Mouse (Mus musculus): ENCODE data around the gene Tph1. TPM values are rescaled to one million over a fixed set of nuclear protein-coding genes. Genes with fewer than 3 reads are reported as not detected.

Tph1 gene
- polyA plus RNA-seq, 1 experiment = 0.77 TPM

DNA sequence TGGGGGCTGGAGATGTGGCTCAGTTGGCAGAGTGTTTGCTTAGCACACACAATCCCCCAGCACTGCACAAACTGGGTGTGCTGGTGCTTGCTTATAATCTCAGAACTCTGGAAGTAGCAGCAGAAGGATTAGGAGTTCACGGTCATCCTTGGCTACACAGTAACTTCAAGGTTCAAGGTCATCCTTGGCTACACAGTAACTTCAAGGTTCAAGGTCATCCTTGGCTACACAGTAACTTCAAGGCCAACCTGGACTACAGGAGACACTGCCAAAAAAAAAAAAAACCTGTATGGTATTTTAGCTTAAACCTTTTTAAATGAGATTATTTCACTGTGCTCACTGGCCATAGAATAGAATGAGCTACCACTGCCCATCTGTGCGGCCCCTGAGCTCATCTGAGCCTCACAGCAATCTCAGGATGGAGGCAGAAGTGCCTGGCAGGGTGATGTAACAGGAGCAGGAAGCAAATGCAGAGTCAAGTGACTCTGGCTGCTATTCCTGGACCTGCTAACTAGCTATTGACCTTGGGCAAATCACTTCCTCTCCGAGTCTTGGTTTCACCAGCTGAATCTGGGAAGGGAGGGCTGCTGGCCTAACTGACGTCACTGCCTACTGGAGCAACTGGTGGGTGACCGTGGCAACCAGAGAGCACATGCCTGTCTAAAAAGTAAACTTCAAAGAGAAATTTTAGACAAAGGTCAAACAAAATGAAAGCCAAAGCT lies 56.9 kb downstream of the Tph1 start:
- Histone ChIP-seq H3K4me3 (ENCODE audit: control insufficient read depth, insufficient read depth, low read length) (no peak overlapping the region), H3K4me1 (replicated peaks; ENCODE audit: control insufficient read depth, insufficient read depth, low read length) (no peaks in the 10 kb centered on the region), H3K27me3 (ENCODE audit: control insufficient read depth, insufficient read depth, low read length) (no peaks in the 10 kb centered on the region), H3K36me3 (ENCODE audit: control insufficient read depth, insufficient read depth, low read length) (no peaks in the 10 kb centered on the region), H3K27ac (ENCODE audit: control insufficient read depth, insufficient read depth, low read length) (no peak overlapping the region)
- no peak for DNase-seq
- TF ChIP-seq POLR2A (IDR thresholded peaks at IDR 0.05; ENCODE audit: control insufficient read depth, extremely low read depth, insufficient read depth, low read length, poor library complexity) (no peak), CTCF (IDR thresholded peaks at IDR 0.05; ENCODE audit: borderline replicate concordance, control insufficient read depth, extremely low read depth, insufficient read depth, low read length, poor library complexity) (no peak)
- WGBS = 73% methylated on average over 5 of the region's 5 CpGs

GRCm38 (mm10) chr7:46614263-46614662 lies 58.1 kb downstream of the Tph1 start:
- H3K27ac ChIP-seq (ENCODE audit: control insufficient read depth, insufficient read depth, low read length) = no peak overlapping the region
- no peak overlapping the region for H3K4me3 ChIP-seq (ENCODE audit: control insufficient read depth, insufficient read depth, low read length)
- WGBS = 97% methylated on average over 12 of the region's 12 CpGs
- TF ChIP-seq POLR2A (IDR thresholded peaks at IDR 0.05; ENCODE audit: control insufficient read depth, extremely low read depth, insufficient read depth, low read length, poor library complexity) (no peak), CTCF (IDR thresholded peaks at IDR 0.05; ENCODE audit: borderline replicate concordance, control insufficient read depth, extremely low read depth, insufficient read depth, low read length, poor library complexity) (no peak)
- no peaks in the 10 kb centered on the region for H3K27me3 ChIP-seq (ENCODE audit: control insufficient read depth, insufficient read depth, low read length)
- no peak for DNase-seq
- H3K36me3 ChIP-seq (ENCODE audit: control insufficient read depth, insufficient read depth, low read length) = no peaks in the 10 kb centered on the region
- H3K4me1 ChIP-seq (replicated peaks; ENCODE audit: control insufficient read depth, insufficient read depth, low read length) = no peaks in the 10 kb centered on the region

- TF ChIP-seq POLR2A (IDR thresholded peaks at IDR 0.05; ENCODE audit: control insufficient read depth, extremely low read depth, insufficient read depth, low read length, poor library complexity) (no peak), CTCF (IDR thresholded peaks at IDR 0.05; ENCODE audit: borderline replicate concordance, control insufficient read depth, extremely low read depth, insufficient read depth, low read length, poor library complexity) (no peak)
- H3K36me3 ChIP-seq (ENCODE audit: control insufficient read depth, insufficient read depth, low read length) = no peaks in the 10 kb centered on the region
- H3K4me3 ChIP-seq (ENCODE audit: control insufficient read depth, insufficient read depth, low read length) = no peak overlapping the region
- no peaks in the 10 kb centered on the region for H3K4me1 ChIP-seq (replicated peaks; ENCODE audit: control insufficient read depth, insufficient read depth, low read length)
- WGBS = 97% methylated on average over 10 of the region's 10 CpGs
- no peak for DNase-seq
- H3K27me3 ChIP-seq (ENCODE audit: control insufficient read depth, insufficient read depth, low read length) = no peaks in the 10 kb centered on the region
- no peak overlapping the region for H3K27ac ChIP-seq (ENCODE audit: control insufficient read depth, insufficient read depth, low read length)
These were observed 59.2 kb downstream of the Tph1 start for GRCm38 (mm10) chr7:46613091-46613490.

DNA sequence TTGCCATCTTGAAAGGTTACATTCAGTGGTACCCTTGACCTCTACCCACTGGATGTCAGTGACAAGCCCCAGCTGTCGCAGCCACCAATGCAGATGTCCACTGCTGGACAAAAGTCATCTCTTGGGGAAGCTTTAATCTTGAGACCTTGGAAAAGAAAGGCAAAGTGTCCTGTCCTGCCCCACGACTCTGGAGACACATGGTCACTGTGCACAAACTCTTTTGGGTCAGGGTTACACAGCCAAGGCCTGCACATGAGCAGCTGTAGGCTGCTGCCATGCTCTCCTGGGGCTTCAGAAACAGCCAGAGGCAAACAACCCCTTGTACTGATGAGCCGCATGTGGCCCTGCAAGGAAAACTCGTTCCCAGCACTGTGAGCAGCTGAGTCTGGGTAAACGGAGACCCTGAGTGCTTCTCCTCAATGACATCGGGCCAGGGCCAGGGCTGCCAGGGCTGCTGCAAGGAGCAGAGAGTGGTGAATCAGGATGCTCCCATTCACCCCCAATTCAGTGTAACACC lies 59.9 kb downstream of the Tph1 start:
- 94% methylated on average over 6 of the region's 6 CpGs for WGBS
- no peak overlapping the region for H3K27ac ChIP-seq (ENCODE audit: control insufficient read depth, insufficient read depth, low read length)
- DNase-seq = no peak
- H3K27me3 ChIP-seq (ENCODE audit: control insufficient read depth, insufficient read depth, low read length) = no peaks in the 10 kb centered on the region
- no peak for TF ChIP-seq CTCF (IDR thresholded peaks at IDR 0.05; ENCODE audit: borderline replicate concordance, control insufficient read depth, extremely low read depth, insufficient read depth, low read length, poor library complexity)
- no peak for TF ChIP-seq POLR2A (IDR thresholded peaks at IDR 0.05; ENCODE audit: control insufficient read depth, extremely low read depth, insufficient read depth, low read length, poor library complexity)
- H3K4me3 ChIP-seq (ENCODE audit: control insufficient read depth, insufficient read depth, low read length) = no peak overlapping the region
- no peaks in the 10 kb centered on the region for H3K36me3 ChIP-seq (ENCODE audit: control insufficient read depth, insufficient read depth, low read length)
- H3K4me1 ChIP-seq (replicated peaks; ENCODE audit: control insufficient read depth, insufficient read depth, low read length) = peaks cover 2% of the 10 kb centered on the region

DNA sequence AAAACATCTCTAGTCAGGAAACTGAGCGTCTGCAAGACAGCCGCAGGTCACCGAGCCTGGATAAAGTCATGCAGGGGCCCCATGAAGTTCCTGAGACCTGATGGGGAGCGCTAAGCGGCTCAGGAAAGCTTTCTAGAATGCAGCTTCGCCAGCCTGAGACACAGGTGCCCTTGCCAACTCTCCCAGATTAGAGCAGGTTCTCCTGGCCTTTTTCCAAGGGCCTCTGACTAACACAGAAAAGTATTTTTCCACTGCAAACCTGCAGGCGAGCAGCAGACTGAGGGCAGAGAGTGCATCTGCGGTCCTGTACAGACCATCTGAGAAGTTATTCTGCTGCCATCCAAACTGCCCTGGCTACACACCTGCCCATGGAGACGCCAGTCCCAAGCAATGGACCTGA lies 60.4 kb downstream of the Tph1 start:
- Histone ChIP-seq H3K4me1 (replicated peaks; ENCODE audit: control insufficient read depth, insufficient read depth, low read length) (peaks cover 4% of the 10 kb centered on the region), H3K27ac (ENCODE audit: control insufficient read depth, insufficient read depth, low read length) (no peak overlapping the region), H3K27me3 (ENCODE audit: control insufficient read depth, insufficient read depth, low read length) (no peaks in the 10 kb centered on the region), H3K4me3 (ENCODE audit: control insufficient read depth, insufficient read depth, low read length) (no peak overlapping the region), H3K36me3 (ENCODE audit: control insufficient read depth, insufficient read depth, low read length) (no peaks in the 10 kb centered on the region)
- TF ChIP-seq CTCF (IDR thresholded peaks at IDR 0.05; ENCODE audit: borderline replicate concordance, control insufficient read depth, extremely low read depth, insufficient read depth, low read length, poor library complexity) (no peak), POLR2A (IDR thresholded peaks at IDR 0.05; ENCODE audit: control insufficient read depth, extremely low read depth, insufficient read depth, low read length, poor library complexity) (no peak)
- DNase-seq = no peak
- 93% methylated on average over 9 of the region's 9 CpGs for WGBS

- Histone ChIP-seq H3K36me3 (ENCODE audit: control insufficient read depth, insufficient read depth, low read length) (no peaks in the 10 kb centered on the region), H3K4me1 (replicated peaks; ENCODE audit: control insufficient read depth, insufficient read depth, low read length) (peaks cover 9% of the 10 kb centered on the region), H3K4me3 (ENCODE audit: control insufficient read depth, insufficient read depth, low read length) (no peak overlapping the region), H3K27me3 (ENCODE audit: control insufficient read depth, insufficient read depth, low read length) (no peaks in the 10 kb centered on the region), H3K27ac (ENCODE audit: control insufficient read depth, insufficient read depth, low read length) (no peak overlapping the region)
- 93% methylated on average over 4 of the region's 4 CpGs for WGBS
- TF ChIP-seq CTCF (IDR thresholded peaks at IDR 0.05; ENCODE audit: borderline replicate concordance, control insufficient read depth, extremely low read depth, insufficient read depth, low read length, poor library complexity) = no peak
- TF ChIP-seq POLR2A (IDR thresholded peaks at IDR 0.05; ENCODE audit: control insufficient read depth, extremely low read depth, insufficient read depth, low read length, poor library complexity) = no peak
- DNase-seq = no peak
These were observed 63.0 kb downstream of the Tph1 start for GRCm38 (mm10) chr7:46609317-46609716.

Data from thymus, adult 2 months (tissue).